Mouse (Mus musculus) hindbrain, embryonic 16.5 days (tissue): ENCODE measurements around the gene Hnrnpf. TPM values are rescaled to one million over a fixed set of nuclear protein-coding genes. Genes with fewer than 3 reads are reported as not detected.
A peak's percentile ranks its signal among the peaks of the same experiment; 100 is the strongest.

Experiments used
- ATAC-seq: fragments of 200-750 bp; cut with Nextera tagmentation; 2 replicates; pipeline ENCODE4 v1.8.0; 2017; ENCODE audit warnings: moderate TSS enrichment, moderate library complexity
- H3K27ac ChIP-seq: fragments of 300-500 bp; sonication (generic); 2 replicates; pipeline ENCODE4 v1.5.1; 2014; ENCODE audit warnings: low read depth, mild to moderate bottlenecking, control low read depth, low read length, moderate library complexity
- H3K27me3 ChIP-seq: fragments of 300-500 bp; sonication (generic); replicated peaks from 2 replicates; pipeline ENCODE4 v1.6.1; 2014; ENCODE audit warnings: low read length; ENCODE audit not compliant: control insufficient read depth, insufficient read depth
- H3K36me3 ChIP-seq: fragments of 300-500 bp; sonication (generic); 2 replicates; pipeline ENCODE4 v1.6.1; 2014; ENCODE audit warnings: mild to moderate bottlenecking, low read length, moderate library complexity, mixed read lengths; ENCODE audit not compliant: control insufficient read depth, insufficient read depth
- H3K4me1 ChIP-seq: fragments of 300-500 bp; sonication (generic); 2 replicates; pipeline ENCODE4 v1.6.1; 2014; ENCODE audit warnings: low read depth, low read length; ENCODE audit not compliant: control insufficient read depth, insufficient read depth
- H3K4me2 ChIP-seq: fragments of 300-500 bp; sonication (generic); 2 replicates; pipeline ENCODE4 v1.6.1; 2014; ENCODE audit warnings: mild to moderate bottlenecking, low read length, control low read depth, moderate library complexity
- H3K4me3 ChIP-seq: fragments of 300-500 bp; sonication (generic); 2 replicates; pipeline ENCODE4 v1.5.1; 2014; ENCODE audit warnings: mild to moderate bottlenecking, low read length, control low read depth, moderate library complexity
- H3K9ac ChIP-seq: fragments of 300-500 bp; sonication (generic); 2 replicates; pipeline ENCODE4 v1.6.1; 2014; ENCODE audit warnings: low read depth, mild to moderate bottlenecking, control low read depth, low read length, moderate library complexity
- H3K9me3 ChIP-seq: fragments of 300-500 bp; sonication (generic); 2 replicates; pipeline ENCODE4 v1.6.1; 2014; ENCODE audit warnings: mild to moderate bottlenecking, low read length, moderate library complexity; ENCODE audit not compliant: control insufficient read depth
- WGBS: fragments of 180-500 bp; shearing (Covaris S2); extraction: QIAGEN DNeasy Blood & Tissue Kit; methylation state at CpG from one replicate; pipeline ENCODE4 v1.1.7; 2014; 5-methylcytosine and 5-hydroxymethylcytosine counted together
- polyA plus RNA-seq: library from polyadenylated mRNA; unstranded; fragments of >200 nt; fragmentation: Nextera tagmentation; extraction: Ambion mirVana; gene quantifications from 2 replicates; pipeline ENCODE4 v1.2.1, GENCODE M21; 2015

Hnrnpf gene
- polyA plus RNA-seq, 1 experiment from 2014 or later: 250 TPM

DNA sequence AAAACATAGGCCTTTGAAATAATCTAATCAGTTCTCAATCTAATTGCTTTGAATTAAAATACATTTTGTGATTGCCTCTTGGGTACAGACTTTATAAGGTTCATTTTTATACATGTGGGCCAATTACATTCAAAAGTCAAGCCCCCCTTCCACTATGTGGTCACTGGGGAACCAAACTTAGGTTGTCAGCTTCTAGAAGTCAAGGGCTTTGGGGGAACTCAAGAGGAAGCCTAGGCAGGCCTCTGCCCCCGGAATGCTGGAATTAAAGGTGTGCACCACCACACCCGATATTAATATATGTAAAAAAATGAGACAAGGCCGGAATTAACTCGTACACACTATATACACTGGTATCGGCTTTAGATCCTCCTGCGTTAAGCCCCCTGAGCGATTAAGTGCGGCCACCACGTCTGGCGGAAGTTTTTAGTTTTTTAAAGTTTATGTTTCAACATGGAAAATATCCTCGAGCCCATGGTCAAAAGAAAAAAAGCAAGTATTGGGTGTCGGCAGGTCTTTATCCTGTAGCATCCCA is 16.1 kb downstream of the Hnrnpf start:
- ATAC-seq: no peak
- Histone ChIP-seq H3K9ac (peak overlapping the region; percentile 66), H3K4me1 (peaks cover 20% of the 10 kb centered on the region), H3K9me3 (no peaks in the 10 kb centered on the region), H3K27ac (peak overlapping the region; percentile 79), H3K4me2 (peak overlapping the region; percentile 92), H3K36me3 (no peaks in the 10 kb centered on the region), H3K4me3 (peak overlapping the region; percentile 65), H3K27me3 (no peaks in the 10 kb centered on the region)
- WGBS: 3% methylated on average over 12 of the region's 12 CpGs

DNA sequence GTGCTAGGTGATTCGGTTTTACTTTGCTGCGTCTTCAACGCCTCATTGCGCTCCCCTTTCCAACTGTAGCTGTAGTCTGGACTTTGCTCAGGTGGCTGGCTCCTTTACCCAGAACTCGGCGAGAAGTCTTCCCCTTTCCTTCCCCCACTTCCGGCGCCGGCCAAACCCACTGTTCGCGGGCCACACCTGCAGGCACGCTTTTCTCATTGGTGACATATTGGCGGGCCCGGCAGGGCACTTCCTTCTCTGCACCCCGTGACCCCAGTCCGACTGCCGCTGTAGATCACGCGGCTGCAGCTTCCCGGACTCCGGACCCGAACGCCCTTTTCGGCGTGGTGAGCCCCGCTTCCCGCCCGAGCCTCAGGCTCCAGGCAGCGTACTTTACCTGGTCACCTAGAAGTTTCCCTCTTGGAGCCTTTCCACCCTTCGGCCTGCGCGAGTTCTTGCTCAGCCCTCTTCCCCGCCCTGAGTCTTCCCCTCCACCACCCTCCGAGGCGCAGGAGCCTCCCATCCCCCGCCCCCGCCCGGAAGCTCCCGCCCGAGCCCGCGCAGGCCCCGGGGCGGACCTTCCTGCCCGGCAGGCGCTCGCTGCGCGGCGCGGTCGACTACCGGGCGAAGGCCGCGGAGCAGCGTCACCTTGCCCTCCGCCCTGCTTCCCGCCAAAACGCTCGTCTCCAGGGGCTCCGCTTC is 16.8 kb downstream of the Hnrnpf start:
- peak; percentile 90 for ATAC-seq
- Histone ChIP-seq H3K36me3 (no peaks in the 10 kb centered on the region), H3K9me3 (no peaks in the 10 kb centered on the region), H3K4me1 (peaks cover 20% of the 10 kb centered on the region), H3K9ac (peak overlapping the region; percentile 66), H3K4me3 (peak overlapping the region; percentile 65), H3K27me3 (no peaks in the 10 kb centered on the region), H3K27ac (peak overlapping the region; percentile 79), H3K4me2 (peak overlapping the region; percentile 92)
- WGBS: under 1% methylated on average over 62 of the region's 62 CpGs

DNA sequence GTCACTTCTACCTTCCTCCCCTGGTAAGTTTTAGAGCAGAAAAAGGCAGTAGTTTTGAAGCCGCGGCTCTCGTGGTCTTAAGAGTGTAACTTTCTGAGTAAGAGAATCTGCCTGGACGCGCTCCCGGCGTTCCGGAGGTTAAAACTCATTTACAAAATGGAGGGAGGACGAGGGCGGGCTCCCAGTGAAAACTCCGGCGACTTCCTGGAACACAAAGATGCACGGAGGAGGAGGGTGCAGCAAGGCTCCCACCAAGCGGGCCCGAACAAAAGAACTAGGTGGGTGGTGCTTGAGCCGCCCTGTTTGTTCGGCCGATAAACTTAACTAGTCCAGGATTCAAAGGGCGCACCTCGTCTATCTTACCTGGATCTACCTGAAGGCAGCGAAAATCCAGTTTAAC is 17.5 kb downstream of the Hnrnpf start:
- no peaks in the 10 kb centered on the region for H3K27me3 ChIP-seq
- H3K36me3 ChIP-seq: no peaks in the 10 kb centered on the region
- peak overlapping the region; percentile 66 for H3K9ac ChIP-seq
- no peaks in the 10 kb centered on the region for H3K9me3 ChIP-seq
- peak overlapping the region; percentile 79 for H3K27ac ChIP-seq
- peak; percentile 24; the same call in 1 of the 2 replicates for ATAC-seq
- peak overlapping the region; percentile 65 for H3K4me3 ChIP-seq
- peaks cover 20% of the 10 kb centered on the region for H3K4me1 ChIP-seq
- 2% methylated on average over 21 of the region's 21 CpGs for WGBS
- peak overlapping the region; percentile 92 for H3K4me2 ChIP-seq

DNA sequence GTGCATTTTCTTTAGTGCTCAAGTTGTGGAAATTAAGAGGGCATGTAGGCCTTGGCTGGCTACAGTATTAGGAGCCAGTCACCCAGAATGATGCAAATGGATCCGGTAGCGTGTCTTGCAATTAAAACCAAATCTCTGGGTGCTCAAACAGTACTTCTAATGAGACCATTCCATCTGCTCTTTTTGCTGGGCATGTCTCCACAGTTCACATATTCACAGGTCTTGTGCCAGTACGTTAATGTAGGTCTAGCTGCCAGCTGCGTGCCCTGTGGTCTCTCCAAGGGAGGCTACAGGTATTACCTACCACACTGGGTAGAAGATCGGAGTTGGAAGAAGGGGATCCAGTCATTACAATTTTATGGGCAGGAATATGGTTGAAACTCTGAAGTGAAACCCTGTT is 17.9 kb downstream of the Hnrnpf start:
- peak overlapping the region; percentile 66 for H3K9ac ChIP-seq
- peak overlapping the region; percentile 65 for H3K4me3 ChIP-seq
- ATAC-seq: no peak
- H3K4me2 ChIP-seq: peak overlapping the region; percentile 92
- WGBS: 25% methylated on average over 5 of the region's 5 CpGs
- no peaks in the 10 kb centered on the region for H3K36me3 ChIP-seq
- H3K27ac ChIP-seq: peak overlapping the region; percentile 1; the same call in 1 of the 2 replicates
- H3K9me3 ChIP-seq: no peaks in the 10 kb centered on the region
- no peaks in the 10 kb centered on the region for H3K27me3 ChIP-seq
- peaks cover 20% of the 10 kb centered on the region for H3K4me1 ChIP-seq

DNA sequence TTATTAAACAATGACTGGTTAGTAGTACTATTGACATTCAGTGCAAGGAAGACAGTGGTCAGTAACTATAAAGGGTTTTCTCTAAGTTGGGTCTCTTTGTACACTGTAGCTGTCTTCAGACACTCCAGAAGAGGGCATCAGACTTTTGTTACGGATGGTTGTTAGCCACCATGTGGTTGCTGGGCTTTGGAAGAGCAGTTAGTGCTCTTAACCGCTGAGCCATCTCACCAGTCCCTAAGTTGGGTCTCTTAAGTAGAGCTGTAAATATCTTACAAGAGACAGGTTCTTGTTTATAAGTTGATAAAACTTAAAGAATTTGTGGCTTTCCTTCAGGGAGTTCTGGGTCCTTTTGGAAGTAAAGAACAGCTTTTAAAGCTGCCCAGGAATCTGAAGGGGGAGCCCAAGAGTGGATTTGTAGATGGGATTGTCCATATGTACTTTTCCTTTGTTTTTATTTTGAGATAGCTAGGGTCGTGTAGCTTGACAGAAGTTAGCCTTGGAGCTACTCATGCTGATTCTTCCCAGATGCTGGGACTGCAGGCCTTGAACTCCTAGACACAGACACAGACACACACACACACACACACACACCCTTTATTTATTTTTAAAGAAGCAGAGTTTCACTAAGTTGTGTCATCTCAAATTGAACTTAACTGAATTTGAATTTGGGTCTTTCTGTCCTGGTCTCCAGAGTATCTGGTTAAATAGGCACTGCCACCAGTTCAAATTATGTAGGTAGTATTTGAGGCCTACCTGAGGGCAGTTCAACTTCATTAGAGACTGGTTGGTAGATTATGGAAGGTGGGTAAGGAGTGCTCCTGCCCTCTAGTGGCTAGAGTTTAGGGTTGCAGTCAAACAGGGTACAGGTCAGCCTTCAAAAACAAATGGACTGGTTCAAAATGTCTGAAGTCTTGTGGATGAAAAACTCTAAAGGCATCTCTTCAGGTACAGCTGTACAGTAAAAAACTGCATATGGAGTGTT is 20.8 kb downstream of the Hnrnpf start:
- WGBS: 56% methylated on average over 3 of the region's 3 CpGs
- Histone ChIP-seq H3K9ac (no peak overlapping the region), H3K36me3 (0 out of 2 replicates have a peak, but pooled peaks cover 4% of the 10 kb centered on the region), H3K9me3 (no peaks in the 10 kb centered on the region), H3K27ac (no peak overlapping the region), H3K4me2 (no peak overlapping the region), H3K27me3 (no peaks in the 10 kb centered on the region), H3K4me3 (no peak overlapping the region), H3K4me1 (peaks cover 19% of the 10 kb centered on the region)
- ATAC-seq: no peak

DNA sequence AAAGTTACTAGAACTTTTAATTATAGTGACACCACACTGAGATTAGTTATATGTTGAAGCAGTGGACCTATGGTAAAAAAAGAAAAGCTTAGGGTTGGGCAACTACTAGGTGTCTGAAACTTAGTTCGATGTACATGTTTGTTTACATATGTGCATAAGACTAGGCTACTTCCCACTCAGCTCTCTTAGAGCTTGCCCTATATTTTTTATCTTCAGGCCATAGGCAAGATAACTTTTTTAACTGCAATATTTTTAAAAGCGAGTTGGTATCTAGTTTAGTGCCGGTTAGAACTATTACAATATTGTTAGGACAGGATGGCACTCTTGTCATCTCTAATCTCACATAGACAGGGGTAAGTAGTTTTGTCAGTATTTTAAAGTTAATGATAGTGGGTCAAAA is 21.9 kb downstream of the Hnrnpf start:
- Histone ChIP-seq H3K27ac (no peak overlapping the region), H3K9ac (no peak overlapping the region), H3K9me3 (no peaks in the 10 kb centered on the region), H3K4me3 (no peak overlapping the region), H3K36me3 (0 out of 2 replicates have a peak, but pooled peaks cover 7% of the 10 kb centered on the region), H3K4me2 (no peak overlapping the region), H3K27me3 (no peaks in the 10 kb centered on the region), H3K4me1 (peaks cover 10% of the 10 kb centered on the region)
- ATAC-seq: no peak
- WGBS: 98% methylated on average over 3 of the region's 3 CpGs

DNA sequence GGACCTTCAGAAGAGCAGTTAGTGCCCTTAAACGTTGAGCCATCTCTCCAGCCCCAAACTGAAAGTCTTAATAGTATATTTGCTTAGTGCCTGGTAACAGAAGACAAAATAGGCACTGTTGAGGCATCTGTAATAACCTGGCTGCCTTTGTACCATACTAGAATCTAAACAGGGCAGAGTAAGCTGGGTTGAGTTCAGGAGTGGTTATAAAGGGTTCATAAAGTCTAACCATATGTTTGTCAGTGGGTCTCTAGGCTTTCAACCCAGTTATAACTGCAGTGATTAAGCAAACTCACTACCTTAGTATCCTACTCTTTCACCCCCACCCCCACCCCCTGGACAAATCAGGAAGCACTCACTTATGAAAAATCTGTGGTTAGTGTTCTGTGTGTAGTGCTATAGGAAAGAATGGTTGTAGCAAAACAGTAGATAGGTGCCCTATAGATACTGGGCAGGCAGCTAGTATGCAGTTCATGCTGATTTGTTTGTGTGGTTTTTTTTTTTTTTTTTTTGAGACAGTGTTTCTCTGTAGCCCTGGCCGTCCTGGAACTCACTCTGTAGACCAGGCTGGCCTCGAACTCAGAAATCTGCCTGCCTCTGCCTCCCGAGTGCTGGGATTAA is 26.9 kb downstream of the Hnrnpf start:
- Histone ChIP-seq H3K9me3 (no peaks in the 10 kb centered on the region), H3K4me3 (no peak overlapping the region), H3K9ac (no peak overlapping the region), H3K27ac (no peak overlapping the region), H3K27me3 (no peaks in the 10 kb centered on the region), H3K36me3 (0 out of 2 replicates have a peak, but pooled peaks cover 7% of the 10 kb centered on the region), H3K4me2 (no peak overlapping the region), H3K4me1 (no peaks in the 10 kb centered on the region)
- 75% methylated on average over 4 of the region's 4 CpGs for WGBS
- ATAC-seq: no peak

DNA sequence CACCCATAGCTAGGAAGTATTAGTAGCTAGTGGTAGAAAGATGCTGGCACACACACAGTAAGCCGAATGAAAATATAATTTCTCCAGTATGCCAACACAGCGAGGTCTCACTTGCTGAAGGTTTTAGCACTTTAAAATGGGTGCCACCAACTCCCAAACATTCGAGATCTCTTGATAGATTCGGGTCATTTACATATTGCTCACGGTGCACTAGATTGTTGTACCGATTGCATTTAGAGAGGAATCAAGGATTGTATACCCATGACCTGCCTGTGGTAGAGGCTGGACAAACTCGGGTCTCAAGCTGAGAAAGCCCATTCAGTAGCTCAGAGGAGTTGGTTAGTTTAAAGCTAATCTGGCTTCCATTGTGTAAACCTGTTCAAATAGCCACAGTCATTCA is 27.8 kb downstream of the Hnrnpf start:
- no peak overlapping the region for H3K4me3 ChIP-seq

More for the DNA sequence above, 27.8 kb downstream of the Hnrnpf start:
- no peak for ATAC-seq
- no peak overlapping the region for H3K27ac ChIP-seq
- 89% methylated on average over 7 of the region's 7 CpGs for WGBS
- no peaks in the 10 kb centered on the region for H3K9me3 ChIP-seq
- H3K9ac ChIP-seq: no peak overlapping the region
- no peak overlapping the region for H3K4me2 ChIP-seq
- no peaks in the 10 kb centered on the region for H3K27me3 ChIP-seq
- H3K4me1 ChIP-seq: no peaks in the 10 kb centered on the region
- 0 out of 2 replicates have a peak, but pooled peaks cover 7% of the 10 kb centered on the region for H3K36me3 ChIP-seq
